Mouse (Mus musculus) MEL (cell line): ENCODE measurements around the gene Cd47. TPM values are rescaled to one million over a fixed set of nuclear protein-coding genes. Genes with fewer than 3 reads are reported as not detected.

Experiments used
- DNase-seq: peaks from one replicate; pipeline ENCODE4 v3.0.0; 2011; ENCODE audit warnings: low read depth, low spot score
- H3K27ac ChIP-seq: 2 replicates; pipeline ENCODE4 v1.5.1; 2012; ENCODE audit warnings: low read depth, mild to moderate bottlenecking, control low read depth, low read length, moderate library complexity; ENCODE audit not compliant: control insufficient read depth
- H3K27me3 ChIP-seq, 2 experiments: fragments of 150-350 bp in 1 of 2; sonication (generic) in 1 of 2; 2 replicates each; pipeline ENCODE4 v1.6.1; 2012; ENCODE audit warnings: low read length in 2 of 2, mild to moderate bottlenecking in 2 of 2, improper control_type of control experiment in 1 of 2, moderate library complexity in 1 of 2; ENCODE audit not compliant: insufficient read depth in 2 of 2, control insufficient read depth in 1 of 2
- H3K36me3 ChIP-seq, 2 experiments: 2 replicates each; pipeline ENCODE4 v1.6.1; 2012 to 2014; ENCODE audit warnings: low read length in 2 of 2, improper control_type of control experiment in 1 of 2, inconsistent platforms in 1 of 2, mild to moderate bottlenecking in 1 of 2; ENCODE audit not compliant: insufficient read depth in 2 of 2, control insufficient read depth in 1 of 2
- H3K4me1 ChIP-seq, 2 experiments: fragments of 150-350 bp in 1 of 2; sonication (generic) in 1 of 2; 2 replicates each; pipeline ENCODE4 v1.6.1; 2012; ENCODE audit warnings: low read length in 2 of 2, improper control_type of control experiment in 1 of 2, mild to moderate bottlenecking in 1 of 2; ENCODE audit not compliant: insufficient read depth in 2 of 2, control insufficient read depth in 1 of 2
- H3K4me3 ChIP-seq, 2 experiments: fragments of 150-350 bp in 1 of 2; sonication (generic) in 1 of 2; 2 replicates each; pipeline ENCODE4 v1.5.1; 2012; ENCODE audit warnings: low read depth in 2 of 2, low read length in 2 of 2, mild to moderate bottlenecking in 2 of 2, moderate library complexity in 2 of 2, control low read depth in 1 of 2, improper control_type of control experiment in 1 of 2; ENCODE audit not compliant: control insufficient read depth in 1 of 2, insufficient read depth in 1 of 2
- H3K79me2 ChIP-seq: 2 replicates; pipeline ENCODE4 v1.6.1; 2012; ENCODE audit warnings: mild to moderate bottlenecking, low read length, moderate library complexity; ENCODE audit not compliant: control insufficient read depth, poor library complexity, insufficient read depth
- H3K9ac ChIP-seq: 2 replicates; pipeline ENCODE4 v1.6.1; 2012; ENCODE audit warnings: low read depth, mild to moderate bottlenecking, control low read depth, low read length, moderate library complexity; ENCODE audit not compliant: control insufficient read depth, poor library complexity, severe bottlenecking
- H3K9me3 ChIP-seq: fragments of 150-350 bp; sonication (generic); replicated peaks from 2 replicates; pipeline ENCODE4 v1.6.1; 2012; ENCODE audit warnings: mild to moderate bottlenecking, low read length, improper control_type of control experiment, moderate library complexity; ENCODE audit not compliant: insufficient read depth
- HCFC1 ChIP-seq: IDR thresholded peaks from 2 replicates; pipeline ENCODE4 v1.6.1; 2012; ENCODE audit warnings: low read depth, mild to moderate bottlenecking, inconsistent platforms, low read length, improper control_type of control experiment, moderate library complexity
- JUND ChIP-seq: IDR thresholded peaks from 2 replicates; pipeline ENCODE4 v1.6.1; 2011; ENCODE audit warnings: low read depth, mild to moderate bottlenecking, improper control_type of control experiment, low read length
- POLR2AphosphoS2 ChIP-seq: IDR thresholded peaks from 2 replicates; pipeline ENCODE4 v1.6.1; 2011; ENCODE audit warnings: low read length, improper control_type of control experiment
- SIN3A ChIP-seq: IDR thresholded peaks from 2 replicates; pipeline ENCODE4 v1.6.1; 2012; ENCODE audit warnings: low read length, improper control_type of control experiment, inconsistent platforms
- TBP ChIP-seq: IDR thresholded peaks from 2 replicates; pipeline ENCODE4 v1.8.0; 2011; ENCODE audit warnings: low read depth, low read length, improper control_type of control experiment
- TCF12 ChIP-seq: IDR thresholded peaks from 2 replicates; pipeline ENCODE4 v1.6.1; 2014; ENCODE audit warnings: low read depth, mild to moderate bottlenecking, inconsistent platforms, low read length, improper control_type of control experiment, moderate library complexity
- UBTF ChIP-seq: IDR thresholded peaks from 2 replicates; pipeline ENCODE4 v1.6.1; 2012; ENCODE audit warnings: low read depth, mild to moderate bottlenecking, inconsistent platforms, low read length, improper control_type of control experiment, moderate library complexity, borderline replicate concordance; ENCODE audit not compliant: insufficient read depth
- USF1 ChIP-seq: IDR thresholded peaks from 2 replicates; pipeline ENCODE4 v1.6.1; 2014; ENCODE audit warnings: low read depth, mild to moderate bottlenecking, inconsistent platforms, low read length, improper control_type of control experiment, moderate library complexity
- USF2 ChIP-seq, 2 experiments: IDR thresholded peaks; 2 replicates each; pipeline ENCODE4 v1.6.1; 2011 to 2012; ENCODE audit warnings: improper control_type of control experiment in 2 of 2, low read length in 2 of 2, borderline replicate concordance in 1 of 2, inconsistent platforms in 1 of 2, low read depth in 1 of 2, mild to moderate bottlenecking in 1 of 2; ENCODE audit not compliant: insufficient read depth in 1 of 2
- ZC3H11A ChIP-seq: IDR thresholded peaks from 2 replicates; pipeline ENCODE4 v1.6.1; 2012; ENCODE audit warnings: low read depth, mild to moderate bottlenecking, inconsistent platforms, low read length, improper control_type of control experiment
- polyA plus RNA-seq, 2 experiments: library from polyadenylated mRNA; stranded (reverse) in 1 of 2; unstranded in 1 of 2; fragments of >175 nt in 1 of 2; fragments of >200 nt in 1 of 2; gene quantifications; 2 replicates each; pipeline versions ENCODE4 v1.2.1 to v1.2.4; 2012; ENCODE audit warnings: low replicate concordance in 2 of 2, low read depth in 1 of 2; ENCODE audit not compliant: insufficient read length in 2 of 2, insufficient read depth in 1 of 2, missing spikeins in 1 of 2
- total RNA-seq: library from RNA; depleted of rRNA; stranded (reverse); fragments of 300-350 nt; gene quantifications from 2 replicates; pipeline ENCODE4 v1.2.3, GENCODE M21; 2012

The Cd47 gene
- total and polyA plus RNA-seq, 3 experiments, result 45.9 to 57.5 (median 51.7) TPM

- TF ChIP-seq HCFC1, result no peak
- TF ChIP-seq ZC3H11A, result no peak
Observed at GRCm38 (mm10) chr16:49807862-49808430, 7.6 kb downstream of the Cd47 start (continued).

GRCm38 (mm10) chr16:49811897-49812296 is 11.6 kb downstream of the Cd47 start:
- peaks cover 0 to 3% of the 10 kb centered on the region in 2 experiments; a peak in 2 of 4 replicates for H3K36me3 ChIP-seq
- peaks cover 0 to 7% of the 10 kb centered on the region in 2 experiments; a peak in 2 of 4 replicates for H3K4me1 ChIP-seq
- H3K9ac ChIP-seq, result no peak overlapping the region
- H3K79me2 ChIP-seq, result no peaks in the 10 kb centered on the region; the same call in 1 of the 2 replicates
- H3K27ac ChIP-seq, result no peak overlapping the region
- no peak for DNase-seq
- TF ChIP-seq SIN3A, result no peak
- no peak for TF ChIP-seq TCF12
- TF ChIP-seq USF2 (IDR thresholded peaks at IDR 0.05; ENCODE audit: borderline replicate concordance in 1 of 2, insufficient read depth in 1 of 2, low read depth in 1 of 2, low read length in 2 of 2), result no peak
- no peak for TF ChIP-seq ZC3H11A
- TF ChIP-seq TBP, result no peak
- no peak for TF ChIP-seq POLR2AphosphoS2
- no peak for TF ChIP-seq UBTF
- no peak for TF ChIP-seq JUND
- H3K9me3 ChIP-seq, result no peaks in the 10 kb centered on the region
- H3K4me3 ChIP-seq, result no peak overlapping the region
- H3K27me3 ChIP-seq, result no peaks in the 10 kb centered on the region

GRCm38 (mm10) chr16:49812821-49813616 is 12.7 kb downstream of the Cd47 start:
- Histone ChIP-seq H3K27ac (no peak overlapping the region), H3K4me3 (no peak overlapping the region), H3K4me1 (peaks cover 7 to 11% of the 10 kb centered on the region in 2 experiments), H3K79me2 (no peaks in the 10 kb centered on the region; the same call in 1 of the 2 replicates)
- no peak for TF ChIP-seq HCFC1
- TF ChIP-seq USF1, result no peak
- TF ChIP-seq, all 39 proteins: peak for 0
- Histone ChIP-seq H3K9me3 (no peaks in the 10 kb centered on the region), H3K27me3 (no peaks in the 10 kb centered on the region), H3K36me3 (peaks cover 0 to 11% of the 10 kb centered on the region in 2 experiments; a peak in 2 of 4 replicates), H3K9ac (no peak overlapping the region)
- no peak for DNase-seq
